Mouse (Mus musculus) T-helper 1 cell (primary cell): Measurements from ENCODE around the gene Sult4a1.

ENCODE experiments used
- in situ Hi-C: fragments of 300-600 bp; cut with MboI, MseI; formaldehyde crosslinking; loops from one replicate; pipeline ENCODE4 v1.15.1; 2025; ENCODE audit warnings: high pct_unique_total_duplicates

The Sult4a1 gene

DNA sequence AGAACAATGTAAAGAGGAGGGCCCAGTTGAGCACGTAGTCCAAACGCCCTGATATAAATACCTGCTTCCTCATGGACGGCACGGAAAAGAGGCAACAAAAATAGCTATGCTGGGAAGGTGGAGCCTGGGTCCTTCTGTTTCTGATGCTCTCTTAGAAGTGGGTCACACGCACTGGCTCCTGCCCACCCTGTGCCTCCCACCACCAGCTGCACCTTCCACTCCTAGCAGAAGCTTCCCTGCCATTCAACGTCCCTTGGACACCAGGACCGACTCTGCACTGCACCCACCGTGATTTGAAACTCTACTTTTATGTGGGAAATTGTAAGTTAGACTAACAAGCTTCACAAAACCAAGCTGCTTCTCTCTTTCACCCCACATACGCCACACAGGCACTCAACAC, 53.2 kb downstream of the Sult4a1 start:
- in situ Hi-C loops: loop anchor here (10.0 to 25.0 kb wide), 3 partner anchors 190 to 418 kb away; no protein-coding TSS in a partner anchor

DNA sequence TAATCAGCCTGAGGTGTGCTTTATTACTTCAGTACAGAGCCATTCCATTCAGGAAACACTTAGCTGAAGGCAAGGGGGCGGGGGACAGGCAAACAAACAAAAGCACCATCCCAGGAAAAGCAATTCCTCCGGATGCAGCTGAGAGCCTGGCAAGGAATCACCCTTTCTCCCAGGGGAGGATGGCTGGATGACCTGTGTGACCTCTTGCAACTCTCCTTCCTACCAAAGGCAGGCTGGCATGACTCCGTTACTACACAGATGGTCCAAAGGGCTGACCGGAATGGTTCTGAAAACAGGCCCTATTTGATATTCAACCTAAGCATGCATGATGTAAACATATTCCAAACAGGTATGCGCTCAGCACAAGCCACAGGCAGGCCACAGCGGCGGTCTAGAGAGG, 56.0 kb downstream of the Sult4a1 start:
- in situ Hi-C loops: no loop called here

DNA sequence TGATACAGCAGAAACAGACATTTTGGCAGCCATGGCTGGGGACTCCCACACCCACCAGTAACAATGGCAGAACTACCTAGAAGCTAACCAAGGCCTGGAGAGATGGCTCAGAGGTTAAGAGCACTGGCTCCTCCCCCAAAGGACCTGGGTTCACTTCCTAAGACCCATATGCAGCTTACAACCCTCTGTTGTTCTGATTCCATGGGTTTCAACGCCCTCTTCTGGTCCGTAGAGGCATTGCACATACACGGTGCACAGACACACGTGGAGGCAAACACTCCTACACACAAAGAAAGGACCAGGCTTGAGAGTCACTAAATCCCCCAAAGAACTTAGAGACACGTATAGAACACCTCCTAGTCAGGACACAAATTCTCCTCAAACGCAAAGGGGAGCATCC, 60.0 kb downstream of the Sult4a1 start:
- in situ Hi-C loops: no loop called here

DNA sequence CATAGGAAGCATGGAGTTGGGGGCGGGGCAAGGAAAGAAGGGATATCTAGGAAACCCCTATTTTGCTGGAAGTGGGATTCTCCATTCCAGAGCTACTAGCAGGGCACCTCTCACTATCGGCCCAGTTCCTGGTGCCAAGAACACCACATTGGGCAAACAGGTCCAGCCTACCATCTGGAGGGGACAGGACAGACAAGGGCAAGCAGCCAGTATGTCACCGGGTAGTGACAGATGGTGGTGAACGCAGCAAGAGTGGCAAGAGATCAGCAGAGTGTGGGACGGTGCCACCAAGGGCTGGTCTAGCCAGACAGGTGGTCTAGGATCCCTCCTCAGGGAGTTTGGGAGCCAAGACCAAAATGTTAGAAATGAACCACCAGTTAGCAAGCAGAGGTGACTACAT, 68.5 kb downstream of the Sult4a1 start:
- in situ Hi-C loops: no loop called here
